Mouse (Mus musculus) adrenal gland (tissue): Measurements from ENCODE around the gene Col6a6.

ENCODE experiments used
- intact Hi-C: fragments of 180-260 bp; cut with DNase I; formaldehyde crosslinking; loops from one replicate; pipeline ENCODE4 v1.15.1; 2025

The Col6a6 gene

DNA sequence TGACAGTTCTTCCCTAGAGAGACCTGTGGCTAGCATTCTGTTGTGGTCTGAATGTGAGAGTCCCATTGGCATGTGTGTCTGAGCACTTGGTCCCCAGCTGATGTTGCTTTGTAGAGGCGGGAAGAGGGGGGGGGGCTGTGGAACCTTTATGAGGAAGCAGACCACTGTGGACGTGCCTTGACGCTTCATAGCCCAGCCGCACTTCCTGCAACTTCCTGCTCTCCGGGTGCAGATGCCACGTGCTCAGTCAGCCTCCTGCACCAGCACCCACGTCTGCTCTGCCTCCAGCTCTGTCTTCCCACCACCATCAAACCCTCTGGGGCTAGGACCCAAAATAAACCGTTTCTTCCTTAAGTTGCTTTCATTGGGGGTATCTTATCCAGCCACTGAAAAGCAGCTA lies 24.5 kb downstream of the Col6a6 start:
- intact Hi-C loops, result loop anchor here (5.0 kb wide), 1 partner anchor 56 kb away; no protein-coding TSS in a partner anchor

DNA sequence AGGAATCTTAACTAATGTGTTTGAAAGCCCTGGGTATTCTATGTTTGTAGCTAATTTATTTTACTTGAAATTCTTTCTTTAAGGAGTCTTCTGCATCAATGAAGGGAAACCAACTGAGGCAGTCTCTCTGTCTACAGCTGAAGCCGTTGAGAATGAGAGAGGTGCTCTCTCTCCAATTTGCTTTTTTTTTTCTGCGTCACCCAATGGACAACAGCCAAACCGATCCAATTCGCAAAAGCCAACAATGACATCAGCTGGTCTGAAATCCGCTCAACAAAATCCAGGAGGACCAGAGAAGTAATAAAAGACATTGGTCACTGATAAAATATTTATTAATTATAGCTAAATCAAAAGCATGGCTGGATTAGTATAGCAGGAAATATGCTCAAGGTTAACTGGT lies 26.5 kb downstream of the Col6a6 start:
- intact Hi-C loops, result loop anchor here (5.0 kb wide), 1 partner anchor 54 kb away; no protein-coding TSS in a partner anchor

DNA sequence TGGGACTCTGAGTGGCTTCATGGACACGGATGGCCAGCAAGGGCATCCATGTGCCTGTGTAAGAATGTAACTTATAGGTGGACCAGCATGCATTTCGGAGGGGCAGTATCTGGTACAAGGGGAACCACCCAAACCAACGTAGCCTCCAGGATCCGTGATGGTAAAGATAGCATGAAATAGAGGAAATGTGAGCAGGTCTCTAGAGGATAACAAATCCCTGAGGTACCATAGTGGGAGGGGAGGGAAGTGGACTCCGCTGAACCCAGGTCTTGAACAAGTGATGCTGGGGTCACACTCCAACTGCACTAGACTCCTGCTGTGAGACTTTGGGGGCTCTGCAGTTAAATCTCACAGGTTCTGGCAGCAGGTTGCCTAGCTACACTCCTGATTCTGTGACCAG lies 27.7 kb downstream of the Col6a6 start:
- intact Hi-C loops, result loop anchor here (5.0 kb wide), 1 partner anchor 53 kb away; no protein-coding TSS in a partner anchor

DNA sequence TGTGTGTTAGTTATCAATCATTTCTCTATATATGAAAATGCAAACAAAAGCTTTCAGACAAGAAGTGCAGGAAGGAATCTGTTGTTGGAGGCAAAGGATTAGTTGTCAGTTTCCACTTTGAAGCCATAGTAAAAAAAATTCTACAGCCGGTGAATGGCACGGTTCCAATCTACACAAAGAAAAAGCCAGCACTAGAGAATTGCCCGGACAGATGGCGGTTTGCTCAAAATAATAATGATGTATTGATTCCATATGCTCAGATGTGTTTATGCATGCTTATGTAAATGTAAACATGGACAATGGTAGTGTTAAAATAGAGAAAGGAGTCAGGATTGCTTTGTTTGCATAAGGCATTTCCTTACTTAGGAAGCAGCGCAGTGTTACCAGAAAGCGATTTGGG lies 31.8 kb downstream of the Col6a6 start:
- intact Hi-C loops, result no loop called here

GRCm38 (mm10) chr9:105794965-105795364 lies 33.0 kb downstream of the Col6a6 start:
- intact Hi-C loops, result no loop called here

DNA sequence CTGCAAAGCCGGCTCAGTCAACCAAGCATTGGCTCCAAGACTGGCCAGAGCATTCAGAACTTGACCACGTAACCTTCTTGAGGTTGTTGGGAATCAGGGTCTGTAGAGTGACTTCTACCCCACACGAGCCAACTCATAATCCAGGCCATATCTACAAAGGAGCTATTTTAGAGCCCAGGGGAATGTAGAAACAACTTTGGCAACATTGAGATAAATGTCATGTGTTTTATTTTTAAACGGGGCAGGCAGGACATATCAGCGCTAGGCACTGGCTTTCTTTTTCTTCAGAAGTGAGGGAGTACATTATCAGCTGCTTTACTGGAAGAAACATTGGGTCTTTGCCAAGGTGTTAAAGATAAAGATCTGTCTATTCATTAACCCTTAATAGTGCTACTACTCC lies 36.1 kb downstream of the Col6a6 start:
- intact Hi-C loops, result no loop called here

DNA sequence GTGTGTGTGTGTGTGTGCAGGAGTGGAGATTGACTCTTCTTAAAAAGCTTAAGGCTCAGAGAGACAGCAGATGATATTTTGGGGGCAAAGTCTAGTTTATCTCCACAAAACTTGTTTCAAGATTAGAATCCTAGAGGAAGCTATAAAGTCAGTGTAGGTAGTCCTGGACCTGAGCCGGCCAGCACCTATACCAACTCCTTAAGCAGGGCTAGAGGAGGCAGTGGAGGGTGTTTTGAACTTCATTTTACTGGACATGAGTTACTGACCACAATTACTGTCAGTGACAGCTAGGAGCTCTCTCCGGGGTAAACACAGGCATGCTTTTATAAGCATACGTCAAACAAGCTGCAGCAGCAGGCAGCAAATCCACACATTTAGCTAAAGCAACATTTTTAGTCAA lies 39.8 kb downstream of the Col6a6 start:
- intact Hi-C loops, result no loop called here

DNA sequence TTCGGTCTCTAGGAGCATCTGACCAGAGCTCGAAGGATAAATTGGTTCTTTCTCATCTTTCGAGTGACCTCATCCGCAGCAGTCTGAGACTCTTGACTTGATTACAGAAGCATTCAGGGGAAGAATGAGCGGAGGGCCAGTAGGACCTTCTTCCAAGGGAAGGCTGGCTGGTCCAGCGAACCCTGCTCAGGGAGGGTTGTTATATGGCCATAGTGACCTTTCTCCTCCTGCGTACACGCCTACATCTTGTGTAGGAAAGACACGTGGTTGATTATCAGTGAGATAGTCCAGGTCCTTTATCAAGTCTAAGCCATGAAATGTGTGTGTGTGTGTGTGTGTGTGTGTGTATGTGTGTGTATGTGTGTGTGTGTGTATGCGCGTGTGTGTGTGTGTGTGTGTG lies 40.2 kb downstream of the Col6a6 start:
- intact Hi-C loops, result no loop called here

DNA sequence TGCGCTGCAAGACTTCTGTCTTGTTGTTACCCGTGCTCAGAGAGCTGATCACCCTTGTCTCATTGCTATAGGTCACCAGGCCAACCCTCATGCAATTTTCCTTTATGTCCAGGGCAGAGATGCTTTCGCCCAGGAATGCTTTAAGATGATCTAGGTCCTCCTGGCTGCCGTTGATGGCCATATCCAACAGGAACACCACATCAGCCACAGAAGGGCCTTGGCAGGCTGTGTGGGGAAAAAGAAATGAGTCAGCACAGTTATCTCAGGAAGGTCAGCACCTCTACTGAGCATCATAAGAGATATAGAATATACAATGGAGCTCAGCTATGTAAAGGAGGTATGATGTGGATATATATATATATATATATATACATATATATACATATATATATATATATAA lies 43.9 kb downstream of the Col6a6 start:
- intact Hi-C loops, result no loop called here

- intact Hi-C loops, result no loop called here
Observed at GRCm38 (mm10) chr9:105780696-105781095, 47.3 kb downstream of the Col6a6 start.

GRCm38 (mm10) chr9:105778741-105779140 lies 49.2 kb downstream of the Col6a6 start:
- intact Hi-C loops, result no loop called here

DNA sequence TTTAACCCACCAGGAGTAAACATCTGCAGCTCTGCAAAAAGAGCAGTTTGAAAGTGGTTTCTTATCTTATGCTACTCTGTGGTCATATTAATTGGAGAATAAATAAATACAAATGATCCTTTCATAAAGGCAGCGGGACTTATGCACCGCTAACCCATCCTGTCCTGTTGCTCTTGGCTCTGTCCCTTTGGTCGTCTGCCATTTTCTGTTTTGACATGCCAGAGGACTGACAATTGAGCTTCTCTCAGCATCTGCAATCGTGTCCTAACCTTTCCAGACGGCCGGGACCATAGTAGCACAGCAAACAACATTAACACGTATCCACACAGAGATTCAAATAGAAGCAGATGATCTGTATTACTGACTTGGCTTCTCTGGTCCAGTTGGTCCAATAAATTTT lies 53.1 kb downstream of the Col6a6 start:
- intact Hi-C loops, result no loop called here

GRCm38 (mm10) chr9:105774321-105774720 lies 53.6 kb downstream of the Col6a6 start:
- intact Hi-C loops, result no loop called here

DNA sequence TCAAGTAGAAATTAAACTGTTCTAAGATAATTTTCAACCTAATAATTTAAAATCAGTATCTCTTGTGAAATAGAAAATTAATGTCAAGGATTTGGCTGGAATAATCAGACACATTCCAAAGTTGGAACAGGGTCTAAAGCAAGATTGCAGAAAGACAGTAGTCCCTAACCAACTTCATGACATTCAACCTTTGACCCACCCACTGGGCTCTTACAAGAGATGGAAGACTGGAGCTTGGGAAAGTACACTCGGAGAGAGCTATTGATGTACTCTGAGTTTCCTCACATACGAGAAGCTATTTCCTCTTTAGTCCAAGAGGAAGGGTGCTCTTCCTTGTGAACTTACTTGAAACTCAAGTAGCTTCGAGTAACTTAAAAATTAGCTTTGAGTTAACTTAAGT lies 56.6 kb downstream of the Col6a6 start:
- intact Hi-C loops, result no loop called here

DNA sequence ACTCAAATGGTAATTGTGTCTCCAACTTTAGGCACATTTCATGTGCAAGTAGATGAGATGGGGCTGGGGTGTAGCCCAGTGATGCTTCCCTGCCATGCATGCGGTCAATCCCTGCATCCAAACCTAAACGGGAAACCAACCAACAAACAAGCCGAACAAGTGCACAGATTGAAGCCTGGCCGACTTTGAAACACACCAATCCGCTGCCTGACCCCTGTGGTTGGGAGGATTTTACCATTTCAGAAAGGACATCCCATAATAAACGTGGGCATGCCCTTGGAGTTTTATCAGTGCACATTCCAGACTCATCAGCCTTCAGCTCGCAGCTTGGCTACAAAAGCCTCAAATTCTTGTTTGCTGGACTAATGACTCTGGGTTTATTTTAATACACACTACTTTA lies 57.3 kb downstream of the Col6a6 start:
- intact Hi-C loops, result no loop called here

DNA sequence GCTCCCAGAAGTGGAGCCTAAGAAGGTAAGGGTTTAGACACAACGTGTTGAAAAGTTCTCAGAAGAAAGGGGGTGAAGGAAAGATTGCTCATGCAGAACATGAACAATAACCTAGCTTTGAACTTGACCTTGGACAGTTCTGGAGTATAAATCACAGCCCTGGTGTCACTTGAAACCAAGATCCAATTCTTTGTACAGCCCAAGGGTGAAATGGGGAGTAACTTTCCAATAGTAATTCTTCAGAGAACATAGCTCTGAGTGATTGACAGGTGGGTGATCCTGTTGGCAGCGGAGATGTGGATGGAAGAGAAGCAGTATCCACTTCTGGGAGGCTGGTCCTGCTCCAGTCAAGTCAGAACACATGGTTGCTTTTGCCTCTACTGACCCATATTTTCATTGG lies 62.1 kb downstream of the Col6a6 start:
- intact Hi-C loops, result no loop called here

DNA sequence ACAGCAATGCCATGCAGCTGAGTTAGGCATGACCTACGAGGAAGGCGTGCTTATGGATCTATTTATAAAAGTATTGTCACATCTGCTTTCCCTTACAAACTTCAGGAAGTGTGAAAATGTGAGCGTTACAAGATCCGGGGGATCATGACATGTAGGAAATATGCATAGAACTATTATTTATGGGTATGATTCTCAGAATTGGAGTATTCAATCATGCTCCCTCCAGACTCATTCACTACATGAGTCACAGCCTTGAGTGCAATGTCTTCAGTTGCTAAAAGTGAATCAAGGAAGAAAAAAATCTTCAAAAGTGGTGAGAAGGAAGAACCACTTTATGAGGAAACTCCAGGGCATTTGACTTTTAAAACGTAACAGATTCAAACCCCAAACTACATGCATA lies 63.3 kb downstream of the Col6a6 start:
- intact Hi-C loops, result no loop called here

- intact Hi-C loops, result no loop called here
Observed at GRCm38 (mm10) chr9:105764127-105764526, 63.8 kb downstream of the Col6a6 start.

DNA sequence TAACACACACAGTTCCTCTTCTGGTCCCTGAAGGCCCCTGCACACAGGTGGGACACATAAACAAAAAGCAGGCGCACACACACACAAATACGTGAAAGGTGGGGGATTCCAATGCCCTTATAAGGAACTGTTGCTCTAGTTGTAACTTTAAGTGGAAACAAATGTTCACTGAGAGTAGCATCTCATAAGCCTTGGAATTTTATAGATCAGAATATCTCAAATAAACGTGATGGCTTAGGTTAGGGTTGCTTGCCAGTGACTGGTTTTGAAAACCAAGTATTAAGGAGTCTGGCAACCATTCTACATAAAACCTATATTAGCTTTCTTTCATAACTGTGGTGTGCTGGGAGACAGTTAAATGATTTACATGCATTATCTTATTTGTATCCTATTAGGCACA lies 64.3 kb downstream of the Col6a6 start:
- intact Hi-C loops, result no loop called here

- intact Hi-C loops, result no loop called here
Observed at GRCm38 (mm10) chr9:105762274-105762673, 65.7 kb downstream of the Col6a6 start.

- intact Hi-C loops, result no loop called here
Observed at GRCm38 (mm10) chr9:105758861-105759260, 69.1 kb downstream of the Col6a6 start.

DNA sequence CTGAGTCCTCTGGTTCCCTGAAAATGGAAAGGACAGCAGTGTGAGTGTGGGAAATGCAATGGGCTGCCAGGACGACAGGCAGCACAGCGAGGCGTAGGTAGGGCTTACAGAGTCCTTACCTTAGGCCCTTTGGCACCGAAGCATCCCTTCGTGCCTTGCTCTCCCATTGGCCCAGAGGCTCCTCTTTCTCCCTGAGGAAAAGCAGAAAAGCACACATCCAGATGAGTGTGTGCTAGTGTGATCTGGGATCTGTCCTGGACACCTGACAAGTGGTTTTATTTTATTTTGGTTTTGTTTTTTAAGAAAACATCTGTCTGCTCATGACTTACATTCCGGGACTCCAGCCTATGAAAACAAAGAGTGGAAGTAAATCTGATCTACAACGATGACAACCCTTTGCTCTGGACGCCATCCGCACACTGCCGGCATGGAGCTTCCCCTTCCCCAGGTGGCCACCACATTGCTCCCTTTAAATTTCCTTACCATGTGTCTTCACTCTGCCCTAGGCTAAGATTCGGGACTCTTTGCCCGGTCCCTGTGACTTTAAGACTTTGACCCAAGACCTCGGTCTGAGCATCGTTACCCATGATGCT lies 69.7 kb downstream of the Col6a6 start:
- intact Hi-C loops, result no loop called here

GRCm38 (mm10) chr9:105754256-105754655 lies 73.7 kb downstream of the Col6a6 start:
- intact Hi-C loops, result no loop called here

GRCm38 (mm10) chr9:105745861-105746260 lies 82.1 kb downstream of the Col6a6 start:
- intact Hi-C loops, result loop anchor here (5.0 kb wide), 1 partner anchor 56 kb away; no protein-coding TSS in a partner anchor
